Mouse (Mus musculus) liver, adult (tissue): ENCODE data around the gene Gpr182.

ENCODE experiments used
- GATA4 ChIP-seq: IDR thresholded peaks from 2 replicates; pipeline ENCODE4 v1.6.1; 2014; ENCODE audit warnings: mild to moderate bottlenecking, low read length; ENCODE audit not compliant: insufficient replicate concordance

The Gpr182 gene

DNA sequence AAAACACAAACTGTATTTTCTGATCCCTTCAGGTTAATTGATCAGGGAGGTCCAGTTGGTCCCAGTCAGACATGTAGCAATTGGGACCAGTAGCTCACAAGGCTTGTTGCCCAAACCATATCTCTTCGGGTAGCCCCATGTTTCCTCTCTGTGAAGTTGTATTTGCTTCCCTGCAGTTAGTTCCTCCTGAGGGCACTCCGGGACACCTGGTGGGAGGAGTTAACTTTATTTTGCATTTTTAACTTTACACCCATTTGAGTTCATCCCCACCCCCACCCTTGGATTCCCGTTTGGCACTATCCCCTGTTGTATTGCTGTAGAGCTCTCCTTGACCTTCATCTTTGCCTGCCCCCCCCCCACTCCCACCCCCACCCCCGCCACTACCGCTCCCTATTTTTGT, 5.6 kb downstream of the Gpr182 start:
- TF ChIP-seq GATA4 = peak; percentile 45; the same call in 1 of the 2 replicates

DNA sequence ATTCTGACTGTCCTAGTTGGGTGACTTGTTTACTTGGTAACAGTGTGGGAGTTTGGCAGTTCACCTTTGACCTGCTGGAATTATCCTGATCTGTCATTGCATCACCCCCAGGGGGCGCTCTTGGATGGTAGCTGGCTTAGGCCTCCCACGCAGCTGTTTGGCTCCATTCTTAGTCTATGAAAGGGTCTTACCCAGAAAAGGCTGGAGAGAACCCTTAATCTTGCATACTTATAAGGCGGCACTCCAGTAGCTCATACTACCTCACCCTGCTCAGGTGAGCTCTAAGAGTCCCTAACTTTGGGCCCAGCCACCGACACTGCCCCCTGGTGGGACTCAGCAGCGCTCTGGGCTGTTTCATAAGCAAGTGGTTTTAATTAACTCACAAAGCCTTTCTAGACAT, 6.9 kb downstream of the Gpr182 start:
- no peak for TF ChIP-seq GATA4

DNA sequence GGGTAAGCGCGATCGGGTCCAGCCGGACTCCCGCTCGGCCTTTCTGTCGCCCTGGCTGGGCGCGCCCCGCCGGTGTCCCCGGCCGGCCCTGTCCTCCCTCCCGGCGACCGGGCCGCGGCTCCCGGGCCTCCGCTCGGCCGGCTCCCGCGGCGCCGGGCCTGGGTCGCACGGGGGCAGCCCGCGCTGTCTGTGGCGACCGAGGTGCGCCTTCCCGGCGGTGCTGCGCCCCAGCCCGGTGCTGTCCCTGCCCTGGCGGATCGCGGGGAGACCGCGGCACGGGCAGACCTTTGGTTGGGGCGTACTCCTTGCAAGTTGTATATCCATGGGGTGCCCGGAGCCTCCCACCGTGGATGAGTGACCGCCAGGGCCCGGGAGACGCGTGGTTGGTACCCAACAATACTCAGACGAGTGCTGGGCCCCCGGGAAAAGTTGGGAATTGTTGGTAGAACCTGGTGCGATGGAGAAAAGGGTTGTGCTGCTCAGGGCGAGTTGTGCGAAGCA, 11.8 kb downstream of the Gpr182 start:
- TF ChIP-seq GATA4 = no peak

DNA sequence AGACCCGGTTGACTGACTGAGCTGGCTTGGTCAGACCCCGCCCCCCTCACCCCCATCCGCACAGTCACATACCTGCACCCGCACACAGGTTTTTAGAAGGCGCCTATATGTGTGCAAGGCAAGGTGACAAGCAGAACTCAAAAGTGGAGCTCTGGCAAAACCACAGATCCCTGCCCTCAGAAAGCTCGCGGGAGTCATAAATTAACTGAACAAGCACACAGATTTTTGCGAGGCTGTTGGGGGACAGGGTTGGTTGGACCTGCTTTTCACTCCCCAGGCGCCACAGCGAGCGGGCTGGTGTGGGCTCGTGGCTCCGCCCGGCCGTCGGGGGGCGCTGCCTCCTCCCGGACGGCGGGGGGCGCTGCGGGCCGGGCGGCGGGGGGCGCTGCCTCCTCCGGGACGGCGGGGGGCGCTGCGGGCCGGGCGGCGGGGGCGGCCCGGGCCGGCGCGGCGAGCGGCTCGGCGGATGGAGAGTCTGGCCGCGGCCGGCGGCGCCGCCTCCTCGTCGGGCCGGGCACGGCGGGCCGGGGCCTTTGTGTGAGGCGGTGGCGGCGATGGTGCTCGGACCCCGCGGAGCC, 12.4 kb downstream of the Gpr182 start, which contains the start of gene Zbtb39:
TSS of gene Zbtb39 (plus strand) at position 456 of the 578 bp plus-strand sequence.
- TF ChIP-seq GATA4 = no peak

DNA sequence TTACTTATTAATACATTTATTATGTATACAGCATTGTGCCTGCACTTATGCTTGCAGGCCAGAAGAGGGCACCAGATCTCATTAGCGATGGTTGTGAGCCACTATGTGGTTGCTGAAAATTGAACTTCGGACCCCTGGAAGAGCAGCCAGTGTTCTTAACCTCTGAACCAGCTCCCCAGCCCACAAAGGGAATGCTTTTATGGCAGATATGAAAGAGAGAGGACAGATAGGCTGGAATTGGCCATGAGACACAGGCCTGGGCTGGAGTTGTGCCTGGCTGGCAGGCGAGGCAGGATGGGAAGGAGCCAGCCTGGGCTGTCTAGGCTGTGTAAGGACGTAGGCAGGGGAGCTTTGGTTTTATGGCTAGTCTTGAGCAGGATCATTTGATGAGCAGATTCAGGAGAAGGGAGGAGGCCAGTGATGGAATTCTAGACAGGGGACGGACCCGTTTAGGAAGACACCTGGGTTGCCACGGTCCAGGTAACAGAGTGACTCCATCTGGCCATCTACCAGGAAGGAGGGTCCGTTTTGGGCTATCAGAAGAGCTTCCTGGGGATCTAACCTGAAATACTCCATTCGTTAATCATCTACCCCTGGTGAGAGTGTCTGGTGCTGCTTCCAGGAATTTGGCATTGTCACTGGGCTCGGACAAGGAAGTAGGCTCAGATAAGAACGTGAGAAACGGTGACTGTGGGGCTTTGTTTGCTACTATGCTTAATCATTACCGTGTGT, 13.2 kb downstream of the Gpr182 start:
- TF ChIP-seq GATA4 = peak; percentile 78

DNA sequence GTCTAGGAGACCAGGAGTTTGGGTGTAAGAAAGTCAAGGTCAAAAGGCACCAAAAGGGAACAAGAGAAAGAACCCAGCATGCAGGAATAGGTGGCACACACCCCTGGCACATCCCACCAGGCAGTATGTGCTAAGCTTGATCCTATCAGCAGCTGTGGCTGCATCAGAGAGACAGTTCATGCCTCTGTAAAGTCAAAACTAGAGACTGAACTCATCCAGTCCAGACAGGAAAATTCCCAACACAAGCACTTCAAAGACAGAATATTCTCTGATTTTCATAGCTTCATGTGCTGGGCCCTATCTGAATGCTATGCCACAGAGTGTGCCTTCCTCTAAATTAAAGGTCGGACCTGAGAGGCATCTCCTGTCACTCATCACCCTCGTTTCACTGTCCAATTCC, 14.0 kb downstream of the Gpr182 start:
- no peak for TF ChIP-seq GATA4

DNA sequence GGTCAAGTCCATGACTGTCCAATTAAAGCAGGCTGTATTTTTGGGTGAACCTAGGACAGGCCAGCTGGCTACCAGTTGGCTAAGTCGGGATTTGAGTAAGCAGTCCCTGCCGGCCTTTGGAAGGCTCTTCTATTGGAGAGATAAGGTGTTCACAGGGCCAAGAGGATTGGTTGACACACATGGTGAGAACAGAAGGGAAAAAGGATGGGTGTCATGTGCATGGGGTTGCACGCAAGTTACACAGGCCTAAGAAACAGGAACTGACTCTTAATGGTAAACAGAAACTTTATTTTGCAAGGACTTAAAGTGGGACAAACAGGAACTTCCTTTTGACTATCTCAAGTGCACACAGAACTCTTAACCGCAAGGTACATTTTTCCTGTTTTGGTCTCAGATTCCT, 14.6 kb downstream of the Gpr182 start:
- TF ChIP-seq GATA4 = peak; percentile 83; the same call in 1 of the 2 replicates

DNA sequence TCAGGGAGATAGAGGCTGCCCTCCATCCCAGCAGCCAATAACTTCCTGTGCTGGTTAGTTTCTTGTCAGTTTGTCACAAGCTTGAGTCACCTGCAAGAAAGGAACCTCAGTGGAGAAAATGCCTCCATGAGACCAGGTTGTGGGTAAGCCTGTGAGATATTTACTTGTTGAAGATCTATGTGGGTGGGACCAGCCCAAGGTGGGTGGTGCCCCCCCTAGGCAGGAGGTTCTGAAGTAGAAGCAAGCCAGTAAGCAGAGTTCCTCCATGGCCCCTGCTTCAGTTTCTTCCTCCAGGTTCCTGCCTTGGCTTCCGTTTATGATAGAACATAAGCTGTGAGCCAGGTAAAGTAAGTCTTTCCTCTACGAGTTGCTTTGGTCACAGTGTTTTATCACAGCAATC, 15.3 kb downstream of the Gpr182 start:
- no peak for TF ChIP-seq GATA4

DNA sequence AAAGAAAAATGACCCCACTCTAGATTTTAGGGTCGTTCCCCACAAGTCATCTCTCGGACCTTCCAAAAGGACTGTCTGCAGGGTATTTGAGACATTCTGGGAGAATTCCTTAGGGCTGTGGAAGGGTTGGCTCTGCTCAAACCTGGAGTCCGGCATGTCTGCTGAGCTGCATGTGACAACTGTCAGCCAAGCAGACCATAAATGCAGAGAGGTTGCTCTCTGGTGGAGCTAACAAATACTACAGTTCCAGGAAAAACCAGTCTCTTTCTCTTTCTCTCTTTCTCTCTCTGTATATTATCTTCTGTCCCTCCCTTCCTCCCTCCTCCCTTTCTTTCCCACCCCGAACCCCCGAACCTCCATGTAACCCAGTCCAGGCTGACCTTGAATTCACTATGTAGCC, 17.1 kb downstream of the Gpr182 start:
- TF ChIP-seq GATA4 = no peak

DNA sequence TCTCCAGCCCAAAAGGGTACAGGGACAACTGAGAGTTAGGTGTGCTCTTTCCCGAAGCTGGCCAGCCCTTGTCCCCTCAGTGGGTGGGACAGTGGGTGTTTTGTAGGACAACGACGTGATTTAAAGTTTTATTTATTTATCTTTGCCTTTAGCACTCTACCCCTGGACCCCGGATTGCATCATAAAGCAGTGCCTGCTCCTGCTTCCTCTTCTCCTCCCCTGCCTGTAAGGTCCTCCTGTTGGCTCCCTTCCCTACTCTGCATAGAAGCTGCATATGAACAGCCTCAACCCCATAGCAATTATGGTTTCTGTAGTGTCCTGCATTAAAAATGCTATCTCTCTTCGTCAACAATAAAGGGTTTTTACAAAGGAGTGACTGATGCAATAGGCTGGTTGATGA, 20.1 kb downstream of the Gpr182 start:
- TF ChIP-seq GATA4 = no peak

DNA sequence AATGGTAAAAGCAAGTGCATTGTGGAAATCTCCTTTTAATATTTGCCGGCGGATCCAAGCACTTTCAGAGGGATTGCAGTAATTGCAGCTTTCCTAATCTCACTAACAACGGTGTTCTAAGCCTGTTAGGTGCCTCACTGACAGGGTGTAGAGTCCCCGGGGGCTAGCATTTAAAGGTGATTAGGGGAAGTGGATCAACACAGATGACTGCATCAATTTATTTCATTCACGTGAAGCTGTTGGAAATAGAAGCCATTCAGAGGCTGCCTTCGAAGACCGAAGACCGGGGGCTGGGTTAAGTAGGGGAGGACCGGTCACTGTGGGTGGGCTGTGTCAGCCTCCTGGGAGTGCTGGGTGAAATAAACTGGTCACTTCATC, 20.6 kb downstream of the Gpr182 start:
- TF ChIP-seq GATA4 = no peak

DNA sequence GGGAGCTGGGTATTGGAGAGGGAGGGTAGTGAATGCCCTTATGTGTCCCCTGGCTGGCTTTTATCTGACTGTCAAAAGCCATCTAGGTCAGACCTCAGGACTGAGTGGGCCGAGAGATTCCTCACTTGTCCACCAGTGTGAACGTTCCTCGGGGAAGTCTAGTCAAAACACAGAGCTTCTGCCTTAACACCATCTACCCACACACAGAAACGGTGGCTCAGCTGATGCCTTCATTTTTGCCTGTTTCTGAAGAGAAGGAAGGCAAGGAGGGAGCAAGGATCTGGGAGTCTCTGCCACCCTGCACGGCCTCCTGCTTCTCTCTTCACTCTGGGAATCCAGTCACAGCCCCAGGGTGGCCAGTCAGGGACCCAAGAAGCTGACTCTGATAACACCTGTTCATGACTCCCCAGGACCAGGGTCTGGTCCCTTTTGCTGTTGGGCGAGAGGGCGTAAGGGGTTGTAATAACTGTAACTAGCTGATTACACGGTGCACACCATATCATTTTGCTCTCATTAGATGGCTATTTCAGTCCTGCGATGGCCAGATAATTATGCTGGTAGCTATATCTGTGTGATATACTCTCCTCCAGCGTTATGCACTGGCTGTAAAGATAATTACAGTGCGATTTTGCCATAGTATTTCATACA, 21.1 kb downstream of the Gpr182 start:
- no peak for TF ChIP-seq GATA4

DNA sequence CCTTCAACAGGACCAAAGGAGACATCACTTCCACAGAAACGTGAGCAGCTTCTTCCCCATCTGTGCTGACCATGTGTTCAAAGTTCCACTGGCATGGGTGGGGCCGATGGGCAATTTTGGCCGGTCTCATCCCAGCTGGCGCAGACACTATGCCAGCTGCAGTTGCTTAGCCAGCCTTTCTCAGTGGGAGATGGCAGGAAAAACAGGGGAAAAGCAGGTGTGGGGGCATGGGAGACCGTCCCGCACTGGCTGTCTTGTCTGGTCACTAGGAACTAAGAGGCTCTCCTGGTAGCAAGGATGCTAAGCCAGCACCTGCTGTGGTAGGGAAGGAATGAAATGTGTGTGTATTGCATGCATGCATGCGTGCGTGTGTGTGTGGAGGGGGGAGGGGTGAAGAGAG, 23.1 kb downstream of the Gpr182 start:
- TF ChIP-seq GATA4 = no peak

DNA sequence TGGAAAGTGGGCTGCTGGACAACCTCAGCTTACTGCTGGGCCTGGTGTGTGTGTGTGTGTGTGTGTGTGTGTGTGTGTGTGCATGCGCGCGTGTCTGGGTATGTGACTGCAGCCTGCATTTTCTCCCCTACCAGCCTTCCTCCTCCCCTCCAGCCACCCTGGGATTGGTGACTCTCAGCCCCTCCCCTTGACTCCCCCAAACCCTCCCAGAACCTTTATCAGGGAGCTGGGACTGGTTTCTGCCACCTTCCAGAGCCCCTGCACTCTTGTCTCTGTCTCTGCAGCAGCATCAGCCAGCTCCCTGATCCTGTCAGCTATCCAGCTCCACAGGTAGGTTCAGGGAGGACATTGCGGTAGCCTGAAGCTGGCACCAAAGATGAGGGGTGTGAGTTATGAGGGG, 26.4 kb downstream of the Gpr182 start:
- no peak for TF ChIP-seq GATA4

DNA sequence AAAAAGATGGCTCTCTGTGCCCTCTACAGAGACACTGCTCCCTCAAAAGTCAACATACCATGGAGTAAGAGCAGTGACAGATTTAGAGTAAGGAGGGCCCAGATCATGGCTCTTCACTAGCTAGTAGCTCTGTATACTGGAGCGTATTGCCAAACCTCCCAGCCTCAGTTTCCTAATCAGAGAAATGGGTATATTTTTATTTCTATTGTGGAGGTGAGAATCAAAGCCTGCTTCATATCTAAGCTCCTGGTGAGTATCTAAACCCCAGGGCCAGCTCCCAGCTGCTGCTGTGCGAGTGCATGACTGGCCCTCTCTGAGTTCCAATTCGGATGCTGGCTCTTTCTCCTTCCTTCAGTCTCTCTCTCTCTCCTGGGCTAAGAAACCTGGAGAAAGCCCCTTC, 27.4 kb downstream of the Gpr182 start, which contains the start of gene Tac2:
TSS of gene Tac2 (plus strand) at position 301 of the 400 bp plus-strand sequence.
- TF ChIP-seq GATA4 = no peak
